Mouse (Mus musculus) hindbrain, embryonic 14.5 days (tissue): ENCODE results near the gene Xpr1. TPM values are rescaled to one million over a fixed set of nuclear protein-coding genes. Genes with fewer than 3 reads are reported as not detected.
A peak's percentile ranks its signal among the peaks of the same experiment; 100 is the strongest.

Experiments used
- ATAC-seq: fragments of 200-750 bp; cut with Nextera tagmentation; 2 replicates; pipeline ENCODE4 v1.8.0; 2017; ENCODE audit warnings: moderate number of reproducible peaks, mild to moderate bottlenecking, moderate TSS enrichment, moderate library complexity; ENCODE audit not compliant: low FRiP score
- DNase-seq: peaks from one replicate; pipeline ENCODE4 v3.0.0-alpha.2; 2015; ENCODE audit warnings: low spot score
- H3K27ac ChIP-seq: fragments of 300-500 bp; sonication (generic); 2 replicates; pipeline ENCODE4 v1.5.1; 2014; ENCODE audit warnings: mild to moderate bottlenecking, moderate library complexity
- H3K27me3 ChIP-seq: fragments of 300-500 bp; sonication (generic); 2 replicates; pipeline ENCODE4 v1.6.1; 2014; ENCODE audit warnings: mild to moderate bottlenecking, low read length, mixed read lengths; ENCODE audit not compliant: control insufficient read depth, insufficient read depth
- H3K36me3 ChIP-seq: fragments of 300-500 bp; sonication (generic); replicated peaks from 2 replicates; pipeline ENCODE4 v1.6.1; 2014; ENCODE audit not compliant: control insufficient read depth, insufficient read depth
- H3K4me1 ChIP-seq: fragments of 300-500 bp; sonication (generic); replicated peaks from 2 replicates; pipeline ENCODE4 v1.6.1; 2014; ENCODE audit warnings: antibody characterized with exemption, low read length, mixed read lengths; ENCODE audit not compliant: control insufficient read depth, insufficient read depth
- H3K4me2 ChIP-seq: fragments of 300-500 bp; sonication (generic); replicated peaks from 2 replicates; pipeline ENCODE4 v1.6.1; 2014; ENCODE audit warnings: mild to moderate bottlenecking, moderate library complexity
- H3K4me3 ChIP-seq: fragments of 300-500 bp; sonication (generic); replicated peaks from 2 replicates; pipeline ENCODE4 v1.5.1; 2014; ENCODE audit warnings: mild to moderate bottlenecking, low read length
- H3K9ac ChIP-seq: fragments of 300-500 bp; sonication (generic); 2 replicates; pipeline ENCODE4 v1.6.1; 2014
- H3K9me3 ChIP-seq: fragments of 300-500 bp; sonication (generic); 2 replicates; pipeline ENCODE4 v1.6.1; 2016; ENCODE audit warnings: low read length; ENCODE audit not compliant: control insufficient read depth
- WGBS: fragments of 180-500 bp; shearing (Covaris S2); extraction: QIAGEN DNeasy Blood & Tissue Kit; methylation state at CpG from one replicate; pipeline ENCODE4 v1.1.7; 2014; 5-methylcytosine and 5-hydroxymethylcytosine counted together
- polyA plus RNA-seq: library from polyadenylated mRNA; unstranded; fragments of >200 nt; fragmentation: Nextera tagmentation; extraction: Ambion mirVana; gene quantifications from 2 replicates; pipeline ENCODE4 v1.2.1, GENCODE M21; 2014

Xpr1 gene
- polyA plus RNA-seq, 1 experiment from 2014 or later, result 38.7 TPM

- Histone ChIP-seq H3K4me3 (no peak overlapping the region), H3K27ac (no peak overlapping the region), H3K36me3 (no peaks in the 10 kb centered on the region), H3K9me3 (no peaks in the 10 kb centered on the region), H3K27me3 (no peaks in the 10 kb centered on the region), H3K4me2 (no peak overlapping the region), H3K4me1 (no peaks in the 10 kb centered on the region), H3K9ac (no peak overlapping the region)
- ATAC-seq (no peak), DNase-seq (no peak)
- WGBS, result 51% methylated on average over 6 of the region's 6 CpGs
Measured at GRCm38 (mm10) chr1:155252631-155253121, 164.5 kb downstream of the Xpr1 start.

GRCm38 (mm10) chr1:155251596-155251995, 165.6 kb downstream of the Xpr1 start:
- H3K9me3 ChIP-seq, result no peaks in the 10 kb centered on the region
- ATAC-seq (no peak), DNase-seq (no peak)
- 85% methylated on average over 5 of the region's 5 CpGs for WGBS
- H3K4me2 ChIP-seq, result no peak overlapping the region
- no peaks in the 10 kb centered on the region for H3K4me1 ChIP-seq
- H3K36me3 ChIP-seq, result no peaks in the 10 kb centered on the region
- H3K9ac ChIP-seq, result no peak overlapping the region
- H3K27ac ChIP-seq, result no peak overlapping the region
- H3K4me3 ChIP-seq, result no peak overlapping the region
- no peaks in the 10 kb centered on the region for H3K27me3 ChIP-seq

- no peak overlapping the region for H3K9ac ChIP-seq
- no peaks in the 10 kb centered on the region; the same call in 1 of the 2 replicates for H3K4me1 ChIP-seq
- ATAC-seq (no peak), DNase-seq (no peak)
- H3K27ac ChIP-seq, result no peak overlapping the region
- H3K4me3 ChIP-seq, result no peak overlapping the region
- WGBS, result 40% methylated on average over 4 of the region's 4 CpGs
- no peaks in the 10 kb centered on the region for H3K27me3 ChIP-seq
- H3K9me3 ChIP-seq, result no peaks in the 10 kb centered on the region
- H3K4me2 ChIP-seq, result no peak overlapping the region
- no peaks in the 10 kb centered on the region for H3K36me3 ChIP-seq
Measured at GRCm38 (mm10) chr1:155250531-155251135, 166.6 kb downstream of the Xpr1 start.

GRCm38 (mm10) chr1:155249896-155250295, 167.3 kb downstream of the Xpr1 start:
- no peak for DNase-seq
- H3K27ac ChIP-seq, result no peak overlapping the region
- H3K4me1 ChIP-seq, result no peaks in the 10 kb centered on the region; the same call in 1 of the 2 replicates
- no peak overlapping the region for H3K4me3 ChIP-seq
- ATAC-seq, result no peak
- H3K9me3 ChIP-seq, result no peaks in the 10 kb centered on the region
- no peak overlapping the region for H3K9ac ChIP-seq
- H3K36me3 ChIP-seq, result no peaks in the 10 kb centered on the region
- peaks cover 5% of the 10 kb centered on the region for H3K27me3 ChIP-seq
- WGBS, result 50% methylated on average over 5 of the region's 5 CpGs
- no peak overlapping the region for H3K4me2 ChIP-seq

GRCm38 (mm10) chr1:155248041-155248440, 169.2 kb downstream of the Xpr1 start:
- Histone ChIP-seq H3K4me2 (no peak overlapping the region), H3K27me3 (peaks cover 12% of the 10 kb centered on the region), H3K27ac (no peak overlapping the region), H3K9me3 (no peaks in the 10 kb centered on the region), H3K4me3 (no peak overlapping the region), H3K36me3 (no peaks in the 10 kb centered on the region), H3K4me1 (peaks cover 5% of the 10 kb centered on the region), H3K9ac (no peak overlapping the region)
- DNase-seq (no peak), ATAC-seq (0 out of 2 replicates have a peak, but pooled peaks have one; percentile 13)
- 69% methylated on average over 5 of the region's 5 CpGs for WGBS

- H3K27ac ChIP-seq, result no peak overlapping the region
- no peaks in the 10 kb centered on the region for H3K36me3 ChIP-seq
- peaks cover 12% of the 10 kb centered on the region for H3K27me3 ChIP-seq
- H3K9me3 ChIP-seq, result no peaks in the 10 kb centered on the region
- no peak for ATAC-seq
- H3K4me3 ChIP-seq, result no peak overlapping the region
- DNase-seq, result no peak
- no peak overlapping the region for H3K9ac ChIP-seq
- 46% methylated on average over 5 of the region's 5 CpGs for WGBS
- no peak overlapping the region for H3K4me2 ChIP-seq
- peaks cover 5% of the 10 kb centered on the region for H3K4me1 ChIP-seq
Measured at GRCm38 (mm10) chr1:155247441-155247840, 169.8 kb downstream of the Xpr1 start.

- no peaks in the 10 kb centered on the region for H3K9me3 ChIP-seq
- ATAC-seq (no peak), DNase-seq (no peak)
- WGBS, result 46% methylated on average over 7 of the region's 7 CpGs
- no peak overlapping the region for H3K4me3 ChIP-seq
- H3K27ac ChIP-seq, result no peak overlapping the region
- peaks cover 5% of the 10 kb centered on the region for H3K4me1 ChIP-seq
- no peaks in the 10 kb centered on the region for H3K36me3 ChIP-seq
- no peak overlapping the region for H3K4me2 ChIP-seq
- H3K9ac ChIP-seq, result no peak overlapping the region
- H3K27me3 ChIP-seq, result peaks cover 12% of the 10 kb centered on the region
Measured at GRCm38 (mm10) chr1:155245516-155245915, 171.7 kb downstream of the Xpr1 start.

- no peak for ATAC-seq
- H3K9me3 ChIP-seq, result no peaks in the 10 kb centered on the region
- no peak for DNase-seq
- H3K4me2 ChIP-seq, result peak overlapping the region; percentile 86
- H3K9ac ChIP-seq, result peak overlapping the region; percentile 61
- 0 out of 2 replicates have a peak overlapping the region, but pooled peaks have one; percentile 7 for H3K27ac ChIP-seq
- H3K27me3 ChIP-seq, result peaks cover 12% of the 10 kb centered on the region
- peaks cover 5% of the 10 kb centered on the region for H3K4me1 ChIP-seq
- WGBS, result 4% methylated on average over 29 of the region's 29 CpGs
- H3K36me3 ChIP-seq, result no peaks in the 10 kb centered on the region
- H3K4me3 ChIP-seq, result peak overlapping the region; percentile 39
Measured at GRCm38 (mm10) chr1:155244771-155245211, 172.4 kb downstream of the Xpr1 start.

- Histone ChIP-seq H3K9me3 (no peaks in the 10 kb centered on the region), H3K4me3 (peak within 1 kb of the TSS; percentile 39), H3K9ac (peak within 1 kb of the TSS; percentile 61), H3K36me3 (no peaks in the 10 kb centered on the region), H3K4me2 (peak within 1 kb of the TSS; percentile 86), H3K27me3 (peaks cover 12% of the 10 kb centered on the region), H3K4me1 (peaks cover 5% of the 10 kb centered on the region), H3K27ac (0 out of 2 replicates have a peak within 1 kb of the TSS, but pooled peaks have one; percentile 7)
- 2% methylated on average over 79 of the region's 85 CpGs for WGBS
- ATAC-seq, result peak; percentile 53; the same call in 1 of the 2 replicates
- DNase-seq, result no peak
Measured at GRCm38 (mm10) chr1:155243797-155244770, 173.1 kb downstream of the Xpr1 start, which contains the start of gene BC034090. BC034090 (minus strand) TSS chr1:155244444.
